Mouse (Mus musculus): ENCODE measurements around the gene Gm14459. TPM values are rescaled to one million over a fixed set of nuclear protein-coding genes. Genes with fewer than 3 reads are reported as not detected.
"Not testable (repeated sequence)": the region's sequence is repeated elsewhere in the genome, so short reads cannot be mapped to it uniquely, and the experiment has no call there.

The Gm14459 gene
- polyA plus RNA-seq (2015; fragmentation: Nextera tagmentation; extraction: Ambion mirVana): not detected in 2 replicates

DNA sequence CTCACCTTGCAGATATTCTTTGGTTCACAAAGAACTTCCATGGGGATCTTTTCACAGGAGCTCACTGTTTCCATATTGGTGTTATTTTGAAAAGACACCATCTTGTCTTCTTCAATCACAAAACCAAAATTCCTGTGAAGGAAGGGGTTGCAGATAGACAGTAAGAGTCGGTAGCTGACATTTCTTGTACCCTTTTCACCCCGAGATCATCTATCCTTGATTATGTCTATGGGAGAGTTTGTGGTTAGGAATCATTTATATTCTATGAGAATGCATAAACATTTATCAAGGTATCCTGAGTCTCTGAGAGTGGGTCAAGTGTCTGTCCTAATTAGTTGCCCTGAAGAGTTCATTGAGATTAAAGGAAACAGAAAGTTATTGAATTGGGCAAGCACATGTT, at the start of gene Gm14459:
TSS of gene Gm14459 (minus strand) at position 101 of the 400 bp plus-strand sequence.
- no peak for ATAC-seq (ENCODE audit: extremely low read depth, insufficient number of reproducible peaks, low FRiP score, low TSS enrichment)
- Histone ChIP-seq H3K9ac (no peak within 1 kb of the TSS), H3K27me3 (replicated peaks) (no peaks in the 10 kb centered on the region), H3K4me3 (no peak within 1 kb of the TSS), H3K4me2 (no peak within 1 kb of the TSS), H3K9me3 (peaks cover 4% of the 10 kb centered on the region; the same call in 1 of the 2 replicates), H3K36me3 (no peaks in the 10 kb centered on the region), H3K4me1 (no peaks in the 10 kb centered on the region), H3K27ac (replicated peaks) (no peak within 1 kb of the TSS)
- WGBS: 56% methylated on average over 2 of the region's 2 CpGs

GRCm38 (mm10) chrX:8548155-8548554, 23.4 kb upstream of the Gm14459 start, which contains the start of gene Ssxb6:
Ssxb6 (minus strand) TSS chrX:8548255.
- not testable (repeated sequence) for ATAC-seq (ENCODE audit: extremely low read depth, insufficient number of reproducible peaks, low FRiP score, low TSS enrichment); H3K36me3 ChIP-seq; H3K9me3 ChIP-seq; H3K27ac ChIP-seq (replicated peaks); H3K4me1 ChIP-seq; H3K9ac ChIP-seq; H3K27me3 ChIP-seq (replicated peaks); H3K4me2 ChIP-seq; H3K4me3 ChIP-seq
- WGBS: 63% methylated on average over 4 of the region's 4 CpGs

Other genes with a start within 250 kb of the Gm14459 start
- not detected in 2 replicates for gene Ssxb10, start 197.5 kb downstream of the Gm14459 start, polyA plus RNA-seq (2015; fragmentation: Nextera tagmentation; extraction: Ambion mirVana)
- gene Ssxb9, start 158.0 kb downstream of the Gm14459 start, polyA plus RNA-seq (2015; fragmentation: Nextera tagmentation; extraction: Ambion mirVana): not detected in 2 replicates
- not detected in 2 replicates for gene Ssxb1, start 111.6 kb downstream of the Gm14459 start, polyA plus RNA-seq (2015; fragmentation: Nextera tagmentation; extraction: Ambion mirVana)
- gene Ssxb2, start 63.2 kb downstream of the Gm14459 start, polyA plus RNA-seq (2015; fragmentation: Nextera tagmentation; extraction: Ambion mirVana): not detected in 2 replicates
- not detected in 2 replicates for gene Ssxb6, start 23.3 kb upstream of the Gm14459 start, polyA plus RNA-seq (2015; fragmentation: Nextera tagmentation; extraction: Ambion mirVana)
- gene Ssxb3, start 66.9 kb upstream of the Gm14459 start, polyA plus RNA-seq (2015; fragmentation: Nextera tagmentation; extraction: Ambion mirVana): not detected in 2 replicates
- not detected in 2 replicates for gene Ssxb8, start 165.9 kb upstream of the Gm14459 start, polyA plus RNA-seq (2015; fragmentation: Nextera tagmentation; extraction: Ambion mirVana)
- gene Ssx9, start 223.5 kb upstream of the Gm14459 start, polyA plus RNA-seq (2015; fragmentation: Nextera tagmentation; extraction: Ambion mirVana): not detected in 2 replicates